Mouse (Mus musculus) CD4-positive, CD25-positive, alpha-beta regulatory T cell, adult 2 months (primary cell): Measurements from ENCODE around the gene Kcnj3.

ENCODE experiments used
- DNase-seq: peaks from one replicate; pipeline ENCODE4 v3.0.0-alpha.2; 2012; ENCODE audit warnings: low read depth, low spot score

The Kcnj3 gene

GRCm38 (mm10) chr2:55505712-55506111 is 69.9 kb downstream of the Kcnj3 start:
- DNase-seq: no peak

GRCm38 (mm10) chr2:55517297-55517696 is 81.5 kb downstream of the Kcnj3 start:
- no peak for DNase-seq

- no peak for DNase-seq
These were observed 97.1 kb downstream of the Kcnj3 start for GRCm38 (mm10) chr2:55532738-55533491.

- DNase-seq: no peak
These were observed 99.2 kb downstream of the Kcnj3 start for GRCm38 (mm10) chr2:55534946-55535345.

- DNase-seq: no peak
These were observed 99.7 kb downstream of the Kcnj3 start for GRCm38 (mm10) chr2:55535482-55535881.

GRCm38 (mm10) chr2:55547612-55548011 is 111.8 kb downstream of the Kcnj3 start:
- no peak for DNase-seq

- DNase-seq: no peak
These were observed 122.7 kb downstream of the Kcnj3 start for GRCm38 (mm10) chr2:55558368-55558985.

- DNase-seq: no peak
These were observed 133.5 kb downstream of the Kcnj3 start for GRCm38 (mm10) chr2:55569291-55569690.

GRCm38 (mm10) chr2:55571425-55571824 is 135.7 kb downstream of the Kcnj3 start:
- DNase-seq: no peak

GRCm38 (mm10) chr2:55580286-55580685 is 144.5 kb downstream of the Kcnj3 start:
- DNase-seq: no peak

- no peak for DNase-seq
These were observed 155.6 kb downstream of the Kcnj3 start for GRCm38 (mm10) chr2:55591226-55591988.
